10 mouse cellular contexts compared by ENCODE assay signal in the genomic region with DNA sequence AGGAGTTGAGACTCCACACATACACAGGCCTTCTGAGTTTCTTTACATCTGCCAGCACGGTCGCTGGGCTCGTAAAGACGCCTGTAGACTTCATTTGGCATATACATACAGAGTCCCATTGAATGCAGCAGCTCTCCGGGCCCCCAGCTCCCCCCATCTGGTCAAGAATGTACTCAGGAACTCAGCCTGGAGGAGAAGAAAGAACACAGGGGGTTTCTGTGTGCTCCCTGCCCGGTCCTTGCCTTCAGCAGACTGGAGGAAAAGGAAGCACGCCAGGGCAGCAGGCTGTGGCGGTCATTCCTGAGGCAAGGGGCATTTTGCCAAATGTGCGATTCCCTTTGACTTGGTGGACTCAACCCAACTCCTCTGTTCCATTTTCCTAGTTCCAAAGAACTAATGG. TPM values are rescaled to one million over a fixed set of nuclear protein-coding genes. Genes with fewer than 3 reads are reported as not detected.
DNase-seq lines count a peak whose midpoint lies in the region; ATAC-seq lines count a peak whose summit lies in the region.
"Had no signal": no experiment of that assay in that cellular context is flagged by ENCODE, and none has a peak within 500 bp of the region (broad histone marks: within the 10 kb centered on the region; RNA-seq: fewer than 3 reads in every experiment).

No protein-coding gene starts in this region.

- no peak overlapping the region for H3K9ac ChIP-seq in heart, embryonic 12.5 days
- H3K9ac ChIP-seq: midbrain, embryonic 12.5 days had no signal

- H3K27ac ChIP-seq in embryonic facial prominence, embryonic 10.5 days (replicated peaks) = peak overlapping the region; percentile 75
- H3K27ac ChIP-seq in heart, embryonic 12.5 days (ENCODE audit: poor library complexity, severe bottlenecking) = peak overlapping the region; percentile 47; the same call in 1 of the 2 replicates
- H3K27ac ChIP-seq: midbrain, embryonic 12.5 days had no signal

- peak; percentile 24 for DNase-seq in layer of hippocampus, adult 11-12 months (ENCODE audit: low spot score)
- DNase-seq in layer of hippocampus, adult 9-10 months (ENCODE audit: low spot score) = no peak
- DNase-seq in embryonic facial prominence, embryonic 10.5 days (ENCODE audit: low spot score) = peak; percentile 38
- peak; percentile 83 for DNase-seq in kidney, postnatal 36 days
- peak; percentile 74 for DNase-seq in lung, postnatal 36 days
- no peak for DNase-seq in retina, embryonic 14.5 days (ENCODE audit: low spot score)

- no peak for ATAC-seq in heart, embryonic 12.5 days (ENCODE audit: insufficient number of reproducible peaks, low FRiP score)
- no peak for ATAC-seq in frontal cortex, adult (ENCODE audit: low TSS enrichment)

- H3K27me3 ChIP-seq in embryonic facial prominence, embryonic 10.5 days (replicated peaks; ENCODE audit: low read depth, poor library complexity, severe bottlenecking) = no peaks in the 10 kb centered on the region
- no peaks in the 10 kb centered on the region for H3K27me3 ChIP-seq in heart, embryonic 12.5 days (replicated peaks)
- H3K27me3 ChIP-seq: midbrain, embryonic 12.5 days had no signal

- no peak overlapping the region for H3K4me3 ChIP-seq in embryonic facial prominence, embryonic 10.5 days
- H3K4me3 ChIP-seq in heart, embryonic 12.5 days = no peak overlapping the region
- H3K4me3 ChIP-seq: midbrain, embryonic 12.5 days had no signal

- H3K36me3 ChIP-seq in embryonic facial prominence, embryonic 10.5 days (replicated peaks) = peaks cover 70% of the 10 kb centered on the region
- H3K36me3 ChIP-seq in heart, embryonic 12.5 days = peaks cover 21% of the 10 kb centered on the region
- H3K36me3 ChIP-seq: G1E had no signal

- peaks cover 67% of the 10 kb centered on the region for H3K4me1 ChIP-seq in embryonic facial prominence, embryonic 10.5 days
- H3K4me1 ChIP-seq in heart, embryonic 12.5 days (replicated peaks) = peaks cover 47% of the 10 kb centered on the region

- H3K4me2 ChIP-seq in heart, embryonic 12.5 days = no peak overlapping the region
- H3K4me2 ChIP-seq: midbrain, embryonic 12.5 days had no signal

- H3K9me3 ChIP-seq in embryonic facial prominence, embryonic 10.5 days = peaks cover 6% of the 10 kb centered on the region; the same call in 1 of the 2 replicates
- no peaks in the 10 kb centered on the region; the same call in 1 of the 2 replicates for H3K9me3 ChIP-seq in heart, embryonic 12.5 days (replicated peaks)
- H3K9me3 ChIP-seq: G1E; midbrain, embryonic 12.5 days had no signal

- 52% methylated on average over 9 of the region's 9 CpGs for WGBS in embryonic facial prominence, embryonic 10.5 days
- WGBS in heart, embryonic 12.5 days = 78% methylated on average over 9 of the region's 9 CpGs

RNA-seq across cellular contexts. Expression of gene Tcf7l1, which starts 20.2 kb away (rescaled TPM):
- polyA plus RNA-seq in embryonic facial prominence, embryonic 10.5 days (2016; fragmentation: Nextera tagmentation; extraction: Ambion mirVana) = 34.8 and 37.1 TPM in 2 replicates
- 18.5 and 20.2 TPM in 2 replicates for polyA plus RNA-seq in heart, embryonic 12.5 days (2016; fragmentation: Nextera tagmentation; extraction: Ambion mirVana)
- polyA plus RNA-seq: G1E had no signal

Comparison
In these comparisons a context has a peak if more than half of its experiments do, and no peak if none do; other contexts are left out.
1. DNase-seq: peak in layer of hippocampus, adult 11-12 months (single experiment), embryonic facial prominence, embryonic 10.5 days (single experiment), kidney, postnatal 36 days (2 of 2) and lung, postnatal 36 days (single experiment); none in layer of hippocampus, adult 9-10 months (single experiment) and retina, embryonic 14.5 days (single experiment).